Mouse (Mus musculus) MEL (cell line): ENCODE data around the gene Tspan33.

Experiments used
- CHD1 ChIP-seq: IDR thresholded peaks from 2 replicates; pipeline ENCODE4 v1.6.1; 2012; ENCODE audit warnings: low read depth, mild to moderate bottlenecking, inconsistent platforms, low read length, improper control_type of control experiment
- CHD2 ChIP-seq: IDR thresholded peaks from 2 replicates; pipeline ENCODE4 v1.6.1; 2011; ENCODE audit warnings: low read length, improper control_type of control experiment
- CTCF ChIP-seq, 3 experiments: IDR thresholded peaks in 2 of 3; conservative IDR thresholded peaks in 1 of 3; 2 replicates each; pipeline ENCODE4 v1.5.1; 2011 to 2012; ENCODE audit warnings: low read length in 3 of 3, low read depth in 2 of 3, mild to moderate bottlenecking in 2 of 3, improper control_type of control experiment in 1 of 3, inconsistent platforms in 1 of 3, mixed read lengths in 1 of 3, moderate library complexity in 1 of 3; ENCODE audit not compliant: control insufficient read depth in 1 of 3, insufficient read depth in 1 of 3, poor library complexity in 1 of 3, severe bottlenecking in 1 of 3
- GATA1 ChIP-seq: IDR thresholded peaks from 2 replicates; pipeline ENCODE4 v1.6.1; 2011; ENCODE audit warnings: low read depth, low read length, improper control_type of control experiment
- KAT2A ChIP-seq: conservative IDR thresholded peaks from 2 replicates; pipeline ENCODE4 v1.6.1; 2012; ENCODE audit warnings: low read depth, low read length, improper control_type of control experiment, inconsistent platforms
- MAFK ChIP-seq: IDR thresholded peaks from 2 replicates; pipeline ENCODE4 v1.6.1; 2011; ENCODE audit warnings: low read depth, mild to moderate bottlenecking, low read length, improper control_type of control experiment, borderline replicate concordance
- MAZ ChIP-seq: IDR thresholded peaks from 2 replicates; pipeline ENCODE4 v1.6.1; 2012; ENCODE audit warnings: low read depth, mild to moderate bottlenecking, inconsistent platforms, low read length, improper control_type of control experiment
- RCOR1 ChIP-seq: IDR thresholded peaks from 2 replicates; pipeline ENCODE4 v1.6.1; 2012; ENCODE audit warnings: low read depth, mild to moderate bottlenecking, inconsistent platforms, low read length, improper control_type of control experiment
- TCF12 ChIP-seq: IDR thresholded peaks from 2 replicates; pipeline ENCODE4 v1.6.1; 2014; ENCODE audit warnings: low read depth, mild to moderate bottlenecking, inconsistent platforms, low read length, improper control_type of control experiment, moderate library complexity
- ZMIZ1 ChIP-seq: IDR thresholded peaks from 2 replicates; pipeline ENCODE4 v1.6.1; 2012; ENCODE audit warnings: low read depth, mild to moderate bottlenecking, inconsistent platforms, low read length, improper control_type of control experiment, moderate library complexity

DNA sequence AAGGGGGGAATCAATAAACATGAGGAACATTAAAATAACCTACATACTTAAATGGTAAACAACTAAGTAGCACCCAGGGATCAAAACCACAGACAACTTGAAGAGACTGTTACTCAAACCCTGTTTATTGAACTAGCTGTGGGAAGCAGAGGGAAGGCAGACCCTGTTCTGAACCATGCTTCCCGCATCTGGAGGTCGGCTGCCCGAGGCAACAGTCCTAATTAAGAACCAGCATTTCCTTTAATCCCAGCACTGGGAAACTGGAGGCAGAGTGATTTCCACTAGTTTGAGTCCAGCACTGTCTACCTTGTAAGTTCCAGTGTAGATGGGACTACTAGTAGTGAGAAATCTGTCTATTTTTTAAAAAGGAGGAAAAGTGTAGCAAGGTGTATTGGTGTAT lies 17.3 kb downstream of the Tspan33 start:
- TF ChIP-seq CTCF (IDR thresholded peaks at IDR 0.05 in 2 of 3, conservative IDR thresholded peaks at IDR 0.05 in 1 of 3; ENCODE audit: control insufficient read depth in 1 of 3, insufficient read depth in 1 of 3, low read depth in 2 of 3, low read length in 3 of 3, poor library complexity in 1 of 3, severe bottlenecking in 1 of 3) (no peak), CHD2 (no peak), CHD1 (no peak), TCF12 (no peak), MAZ (no peak), ZMIZ1 (no peak), GATA1 (no peak), MAFK (no peak), RCOR1 (no peak), KAT2A (no peak)
